Mouse (Mus musculus) ES-Bruce4 (cell line): Measurements from ENCODE around the gene Olfr746.

Source experiments
- CTCF ChIP-seq: IDR thresholded peaks from one replicate; pipeline ENCODE4 v1.8.1; 2011; ENCODE audit warnings: low read depth, low read length
- EP300 ChIP-seq: IDR thresholded peaks from 2 replicates; pipeline ENCODE4 v1.6.1; 2011; ENCODE audit warnings: low read depth, low read length; ENCODE audit not compliant: insufficient read depth

DNA sequence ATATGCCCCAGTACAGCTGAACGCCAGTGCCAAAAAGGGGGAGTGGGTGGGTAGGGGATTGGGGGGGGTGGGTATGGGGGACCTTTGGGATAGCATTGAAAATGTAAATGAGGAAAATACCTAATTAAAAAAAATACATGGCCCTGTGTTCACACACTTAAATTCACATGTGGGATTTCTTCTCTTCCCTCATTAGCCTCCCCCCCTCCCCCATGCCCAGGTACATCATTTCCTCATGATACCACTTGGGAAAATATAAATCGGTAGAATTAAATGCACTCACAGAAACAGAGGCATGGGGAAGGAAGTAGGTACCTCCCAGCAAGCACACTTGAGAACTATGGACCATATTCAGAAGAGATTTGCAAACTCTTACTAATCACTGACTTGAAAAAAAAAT, 7.8 kb upstream of the Olfr746 start, which contains the start of gene Olfr745:
- no peak for TF ChIP-seq CTCF
- TF ChIP-seq EP300: no peak
